Mouse (Mus musculus): ENCODE measurements around the gene Zpbp.

DNA sequence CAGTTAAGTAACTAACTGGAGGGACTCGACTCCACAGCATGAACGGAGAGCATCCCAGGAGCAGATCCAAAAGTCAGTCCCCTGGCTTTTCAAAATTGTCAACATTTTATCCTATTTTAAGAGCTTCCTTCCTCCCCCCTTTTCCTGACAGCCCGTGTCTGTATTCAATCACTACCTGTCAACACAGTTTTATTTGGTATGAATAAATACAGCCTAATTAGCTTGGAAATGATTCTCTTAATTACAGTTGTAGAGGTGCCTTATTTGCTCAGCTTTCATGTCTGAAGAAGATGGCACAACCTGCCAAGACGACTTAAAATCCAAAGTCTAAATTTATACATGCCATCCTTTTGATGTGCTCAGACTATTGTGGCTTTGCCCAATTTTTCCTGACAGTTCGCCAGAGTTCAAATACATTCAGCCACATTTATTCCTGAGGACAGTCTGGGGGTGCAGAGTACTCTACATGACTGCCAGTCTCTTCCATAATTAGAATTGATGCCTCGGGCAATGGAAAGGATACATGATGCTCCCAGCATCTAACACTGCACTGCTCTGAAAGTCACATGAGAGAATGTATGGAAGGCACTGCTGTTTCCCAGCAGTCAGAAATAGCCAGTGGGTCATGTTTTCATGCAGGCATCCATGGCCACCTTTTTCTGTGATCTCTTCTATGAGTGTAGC lies 219.4 kb downstream of the Zpbp start:
- TF ChIP-seq CTCF (IDR thresholded peaks at IDR 0.05; ENCODE audit: low read depth) (no peak), EP300 (IDR thresholded peaks at IDR 0.05; ENCODE audit: low read depth) (no peak)

Measured in liver, postnatal 0 days (tissue).